Mouse (Mus musculus): Measurements from ENCODE around the gene Wbp2.
"Not testable (repeated sequence)": the region's sequence is repeated elsewhere in the genome, so short reads cannot be mapped to it uniquely, and the experiment has no call there.

Wbp2 gene

DNA sequence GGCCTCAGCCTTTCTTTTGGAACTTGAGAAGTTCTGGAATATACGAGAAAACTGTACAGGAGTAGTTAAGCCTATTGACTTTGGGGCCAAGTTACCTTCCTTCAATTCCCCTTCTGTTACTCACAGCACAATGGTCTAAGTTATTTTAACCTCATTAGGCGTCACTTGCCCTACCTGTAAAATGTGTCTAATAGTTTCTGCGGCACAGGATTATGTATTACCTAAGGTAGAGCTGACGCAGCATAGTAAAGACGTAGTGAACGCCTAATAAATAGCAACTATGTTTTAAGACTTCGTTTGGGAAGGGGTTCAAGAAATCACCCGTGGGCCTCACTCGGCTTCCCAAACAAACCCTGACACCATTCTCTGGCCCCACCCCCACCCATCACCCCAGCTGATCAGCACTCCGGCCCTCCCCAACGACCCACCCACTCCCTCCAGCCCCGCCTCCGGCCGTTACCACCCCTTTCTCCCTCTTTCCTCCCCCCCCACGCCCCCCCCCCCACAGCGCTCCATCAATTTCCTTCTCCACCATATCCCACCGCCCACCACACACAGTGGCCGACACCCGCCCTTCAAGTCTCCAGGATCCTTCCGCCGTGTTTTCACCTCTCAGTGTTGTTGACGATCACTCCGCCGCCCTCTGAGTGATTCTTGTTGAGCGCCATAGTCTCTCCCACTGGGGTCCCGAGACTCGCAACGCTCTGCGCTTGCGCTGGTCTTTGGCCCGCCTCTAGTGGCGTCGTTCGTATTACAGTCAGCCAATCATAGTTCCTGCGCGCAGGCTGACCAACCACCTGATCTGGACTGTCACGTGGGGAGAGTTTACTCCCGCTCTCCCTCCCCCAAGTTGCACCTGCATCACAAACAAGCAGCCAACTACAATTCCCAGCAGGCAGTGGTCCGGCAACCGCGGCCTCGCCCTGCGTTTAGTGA is at the start of gene Wbp2:
TSS of gene Wbp2 (minus strand) at position 738 of the 936 bp plus-strand sequence.
- peak; percentile 99 for DNase-seq (ENCODE audit: low spot score)

DNA sequence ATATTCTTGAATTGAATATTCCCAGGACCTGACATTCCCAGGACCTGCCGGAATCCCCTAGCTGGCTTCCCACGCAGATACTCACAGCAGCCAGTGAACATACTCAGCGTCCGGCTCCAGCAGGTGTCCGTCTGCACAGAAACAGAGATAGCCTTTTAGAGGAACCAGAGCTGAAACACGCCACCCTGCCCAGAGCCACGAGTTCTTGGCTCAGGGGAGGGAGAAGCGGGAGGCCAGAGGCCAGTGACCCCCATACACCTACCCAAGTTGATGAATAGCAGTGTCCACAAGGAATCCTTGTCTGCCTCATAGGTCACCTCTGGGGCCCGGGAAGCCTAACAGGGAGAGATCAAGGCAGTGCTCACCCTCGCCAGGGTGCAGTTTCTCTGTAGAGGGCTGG is 47.4 kb upstream of the Wbp2 start:
- no peak for DNase-seq (ENCODE audit: low spot score)

DNA sequence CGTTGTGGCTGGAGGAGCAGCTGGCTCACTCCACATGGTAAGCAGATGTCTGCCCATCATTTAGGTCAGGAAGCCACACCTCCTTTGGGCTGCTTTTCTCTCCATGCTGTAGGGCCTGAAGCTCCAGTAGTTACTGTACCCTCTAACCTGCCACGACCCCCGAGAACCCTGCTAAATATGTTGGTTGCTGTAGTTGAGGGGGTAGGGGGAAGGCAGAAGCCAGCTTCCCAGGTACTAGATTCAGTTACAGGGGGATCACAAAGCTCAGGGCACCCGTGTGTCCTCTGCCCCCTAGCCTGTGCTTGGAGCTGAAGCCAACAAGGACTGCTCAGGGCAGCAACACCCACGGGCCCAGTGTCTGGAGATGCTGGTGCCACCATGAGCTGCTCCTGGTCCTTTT is 46.7 kb upstream of the Wbp2 start:
- DNase-seq (ENCODE audit: low spot score): no peak

DNA sequence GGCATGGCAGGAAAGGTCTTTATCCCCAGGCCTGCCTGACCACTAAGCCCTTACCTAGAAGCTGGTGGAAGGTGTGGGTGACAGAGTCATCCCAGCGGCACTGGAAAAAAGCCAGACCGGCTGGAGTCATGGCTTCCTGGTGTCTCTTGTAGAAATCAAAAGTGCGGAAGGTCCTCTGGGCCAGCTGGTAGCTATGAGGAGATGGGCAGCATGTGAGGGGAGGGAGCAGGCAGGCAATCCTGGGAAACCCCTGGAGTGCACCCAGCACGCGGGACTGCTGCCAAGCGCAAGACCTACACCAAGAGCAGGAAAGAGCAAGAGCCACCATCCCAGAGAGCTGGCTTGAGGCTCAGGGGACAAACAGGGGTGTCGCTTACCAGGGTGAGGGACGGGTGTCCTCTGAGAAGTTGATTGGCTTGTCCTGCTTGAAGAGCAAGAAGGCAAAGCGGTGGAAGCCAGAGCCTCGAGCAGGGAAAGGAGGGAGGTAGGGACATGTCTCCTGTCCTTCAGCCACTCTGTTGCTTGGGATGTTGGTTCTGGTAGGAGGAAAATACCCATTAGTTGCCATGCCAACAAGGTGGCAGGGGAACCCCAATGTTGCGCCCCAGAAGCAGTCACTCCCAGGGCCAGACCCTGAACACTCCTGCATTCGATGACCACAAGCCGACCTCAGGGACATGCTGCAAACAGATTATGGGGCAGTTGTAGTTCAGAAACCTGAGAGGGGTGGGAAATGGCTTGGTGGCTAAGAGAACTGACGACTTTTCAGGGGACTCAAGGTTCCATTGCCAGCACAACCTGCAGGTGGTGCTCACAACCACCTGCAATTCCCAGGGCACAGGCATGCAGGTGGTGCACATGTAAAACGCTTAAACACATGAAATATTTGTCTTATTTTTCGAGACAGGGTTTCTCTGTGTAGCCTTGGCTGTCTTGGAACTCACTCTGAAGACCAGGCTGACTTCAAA is 45.9 kb upstream of the Wbp2 start:
- no peak for DNase-seq (ENCODE audit: low spot score)

DNA sequence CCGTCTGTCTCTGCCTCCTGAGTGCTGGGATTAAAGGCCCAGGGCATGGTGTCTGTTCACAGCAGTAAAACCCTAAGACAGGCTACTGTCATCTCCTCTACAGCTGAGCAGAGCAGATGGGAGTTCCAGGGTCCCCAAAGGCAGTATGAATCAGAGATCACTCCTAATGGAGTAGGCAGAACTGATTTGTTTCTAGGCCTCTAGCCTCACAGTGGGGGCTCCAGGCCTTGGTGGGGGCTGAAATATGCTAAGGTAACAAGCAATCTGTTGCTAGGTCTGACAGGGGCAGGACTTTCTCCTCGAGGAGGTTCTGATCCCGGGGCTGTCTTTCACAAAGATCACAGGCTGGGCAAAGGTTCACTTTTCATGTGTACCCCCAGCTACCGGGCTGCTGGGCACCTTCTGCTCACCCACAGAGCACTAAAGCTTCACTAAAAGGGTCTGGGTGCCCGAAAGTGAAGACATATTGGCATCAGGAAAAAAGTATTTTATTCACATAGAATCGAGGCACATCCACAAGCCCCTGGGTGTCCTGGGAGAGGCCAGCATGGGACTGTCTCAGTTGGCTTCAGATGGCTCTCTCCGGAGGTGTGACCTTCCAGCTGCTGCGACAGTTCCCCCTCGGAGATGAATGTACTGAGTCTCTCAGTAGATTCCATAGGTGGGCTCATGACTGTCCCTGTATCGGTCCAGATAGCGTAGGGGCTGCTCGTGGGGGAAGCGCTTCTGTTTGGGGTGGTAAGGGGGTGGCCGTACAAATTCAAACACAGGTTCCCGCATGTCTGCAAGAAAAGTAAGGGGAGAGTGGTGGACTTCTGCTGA is 44.8 kb upstream of the Wbp2 start:
- no peak for DNase-seq (ENCODE audit: low spot score)

DNA sequence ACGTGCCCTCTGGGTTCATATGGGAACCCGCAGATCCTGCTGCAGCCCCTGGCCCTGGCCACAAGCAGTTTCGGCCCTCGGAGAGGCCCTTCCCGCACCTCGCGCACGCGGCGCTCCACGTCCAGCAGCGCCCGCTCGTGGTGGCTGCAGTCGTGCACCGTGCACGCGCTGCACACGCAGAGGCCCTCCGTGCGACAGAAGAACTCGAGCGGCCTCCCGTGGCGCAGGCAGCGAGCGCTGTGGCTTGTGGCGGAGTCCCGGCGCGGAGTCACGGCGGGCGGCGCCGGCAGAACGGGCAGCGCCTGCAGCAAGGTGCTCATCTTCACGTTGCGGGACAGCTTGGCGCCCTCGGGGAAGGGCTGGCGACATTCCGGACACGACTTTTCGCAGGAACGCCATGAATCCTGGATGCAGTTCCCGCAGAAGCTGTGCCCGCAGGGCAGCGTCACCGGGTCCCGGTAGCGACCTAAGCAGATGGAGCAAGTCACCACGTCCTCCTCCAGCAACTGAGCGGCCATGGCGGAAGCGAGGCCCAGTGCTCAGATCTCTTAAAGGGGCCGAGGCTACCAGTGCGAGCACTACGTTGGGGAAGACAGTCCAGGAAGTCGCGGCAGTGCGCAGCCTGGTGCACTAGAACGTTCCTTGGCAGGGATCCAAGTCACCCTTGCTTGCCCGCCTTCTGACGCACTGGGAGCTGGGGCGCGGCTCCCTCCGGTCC is 43.9 kb upstream of the Wbp2 start, which contains the start of gene Trim65:
TSS of gene Trim65 (minus strand) at position 641 of the 718 bp plus-strand sequence.
- DNase-seq (ENCODE audit: low spot score): peak; percentile 83

DNA sequence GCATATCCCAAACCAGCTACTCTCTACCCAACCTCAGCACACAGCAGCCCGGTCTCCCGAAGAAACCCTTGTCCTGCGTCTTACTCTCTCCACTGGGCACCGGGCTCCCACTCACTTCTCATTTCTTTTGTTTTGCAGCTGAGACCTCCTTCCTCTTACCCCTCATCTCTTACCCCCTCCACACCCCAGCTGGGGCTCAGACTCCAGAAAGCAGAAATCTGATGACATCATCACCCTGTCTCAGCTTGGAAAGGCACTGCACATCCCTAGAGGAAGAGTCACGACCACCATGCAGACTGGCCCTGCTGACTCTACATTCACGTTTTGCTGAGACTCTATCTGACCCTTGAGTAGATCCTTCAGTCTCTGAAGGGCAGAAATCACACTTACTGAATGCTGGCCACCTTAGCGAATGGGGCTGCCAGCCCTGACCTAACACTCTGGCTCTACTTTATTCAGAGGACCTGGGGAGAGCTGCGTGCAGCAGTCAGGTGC is 43.2 kb upstream of the Wbp2 start:
- no peak for DNase-seq (ENCODE audit: low spot score)

DNA sequence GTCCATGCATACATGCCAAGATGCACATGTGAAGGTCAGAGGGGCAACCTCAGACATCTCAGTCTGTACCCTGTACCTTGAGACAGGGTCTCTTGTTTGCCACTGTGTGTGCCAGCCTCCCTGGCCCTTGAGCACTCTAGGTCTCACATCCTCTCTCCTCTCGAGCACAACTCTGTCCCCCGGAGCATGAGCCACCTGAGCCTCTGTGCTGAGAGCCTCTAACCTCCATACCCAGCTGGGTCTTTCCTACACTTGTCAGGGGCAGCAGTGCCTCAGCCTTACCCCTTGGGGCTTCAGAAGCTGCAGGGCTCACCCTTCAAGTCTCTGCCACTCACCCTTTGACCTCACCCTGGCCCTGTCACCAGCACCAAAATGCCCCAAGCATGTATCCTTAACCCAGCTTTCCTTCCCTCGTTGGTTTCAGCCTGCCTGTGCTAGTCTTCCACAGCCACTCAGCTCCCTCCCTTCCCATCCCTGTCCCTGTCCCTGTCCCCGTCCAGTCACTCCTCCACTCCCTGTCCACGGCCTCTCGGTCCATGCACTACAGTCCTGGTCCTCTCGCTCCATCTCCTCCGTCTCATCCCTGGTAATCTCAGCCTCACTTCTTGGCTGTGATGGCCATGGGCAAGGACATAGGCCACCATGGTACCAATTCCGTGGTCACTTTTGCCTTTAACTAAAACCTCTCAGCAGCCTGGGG is 42.4 kb upstream of the Wbp2 start:
- DNase-seq (ENCODE audit: low spot score): no peak

DNA sequence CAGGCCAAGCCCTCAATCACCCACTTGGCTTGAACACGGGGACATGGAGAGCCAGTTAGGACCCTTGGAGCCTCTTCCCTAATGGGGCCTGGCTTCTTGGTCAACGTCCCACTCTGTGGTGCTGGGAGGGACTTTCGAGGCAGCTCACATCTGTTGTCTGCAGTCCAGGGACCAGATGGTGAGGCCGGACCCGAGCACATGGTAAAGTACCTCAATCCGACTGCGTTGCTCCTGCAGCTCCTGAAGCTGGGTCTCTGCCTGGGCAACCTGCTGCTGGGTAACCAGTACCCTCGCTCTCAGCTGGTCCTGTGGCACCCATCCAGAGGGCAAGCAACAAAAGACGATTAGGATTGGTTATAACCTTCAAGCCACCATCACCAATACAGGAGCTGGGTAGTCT is 41.2 kb upstream of the Wbp2 start:
- DNase-seq (ENCODE audit: low spot score): no peak

DNA sequence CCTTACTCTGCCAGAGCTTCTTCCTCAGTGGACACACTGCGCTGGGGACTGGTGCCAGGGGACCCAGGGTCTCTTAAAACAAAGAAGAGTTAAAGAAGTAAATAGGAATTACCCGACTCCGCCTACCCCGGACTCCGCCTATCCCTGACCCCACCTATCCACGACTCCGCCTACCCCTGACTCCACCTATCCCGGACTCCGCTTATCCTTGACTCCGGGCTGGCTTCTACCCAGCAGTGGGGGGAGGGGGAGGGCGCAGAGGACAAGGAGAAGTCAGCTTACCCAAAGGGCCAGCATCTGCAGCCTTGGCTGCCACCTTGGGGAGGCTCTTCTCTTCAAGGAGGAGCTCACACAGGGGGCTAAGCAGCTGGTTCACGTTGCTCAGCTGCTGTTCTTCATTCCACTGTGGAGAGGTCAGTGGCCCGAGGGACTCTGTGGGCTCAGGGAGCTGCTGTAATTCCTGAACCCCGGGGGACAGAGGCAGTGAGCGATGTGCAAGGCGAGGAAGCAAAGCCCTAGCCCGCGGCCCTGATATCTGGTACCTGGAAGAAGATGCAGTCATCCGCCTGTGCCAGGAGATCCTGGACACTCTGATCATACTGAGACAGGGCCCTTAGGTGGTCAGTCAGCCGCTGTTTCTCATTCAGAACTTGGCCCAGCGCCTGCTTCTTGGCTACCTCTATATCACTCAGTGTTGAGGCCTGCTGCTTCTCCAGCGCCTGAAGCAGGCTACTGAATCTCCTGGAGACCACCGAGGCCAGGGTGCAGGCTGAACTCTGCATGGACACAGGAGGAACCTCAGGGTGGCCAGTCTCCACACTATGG is 40.6 kb upstream of the Wbp2 start, which contains the start of gene Trim47:
TSS of gene Trim47 (minus strand) at position 55 of the 825 bp plus-strand sequence.
- DNase-seq (ENCODE audit: low spot score): peak; percentile 85

DNA sequence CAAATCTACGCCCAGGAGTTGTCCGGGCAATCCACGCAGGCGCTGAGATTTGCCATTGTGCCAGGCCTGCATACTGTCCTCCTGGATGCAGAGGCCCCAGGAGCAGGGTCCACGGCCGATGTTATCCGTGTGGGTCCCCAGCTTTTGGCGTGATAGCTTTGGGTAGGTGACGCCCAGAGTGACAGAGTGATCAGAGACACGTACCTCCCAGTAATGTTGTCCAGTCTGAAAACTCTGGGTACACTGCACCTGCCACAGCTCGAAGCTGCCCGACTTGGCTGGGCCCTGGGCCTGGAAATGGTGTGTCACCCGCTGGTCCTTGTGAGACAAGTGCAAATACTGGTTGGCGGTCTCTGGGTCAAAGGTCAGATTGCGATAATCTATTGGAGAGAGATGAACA is 39.5 kb upstream of the Wbp2 start:
- DNase-seq (ENCODE audit: low spot score): no peak

DNA sequence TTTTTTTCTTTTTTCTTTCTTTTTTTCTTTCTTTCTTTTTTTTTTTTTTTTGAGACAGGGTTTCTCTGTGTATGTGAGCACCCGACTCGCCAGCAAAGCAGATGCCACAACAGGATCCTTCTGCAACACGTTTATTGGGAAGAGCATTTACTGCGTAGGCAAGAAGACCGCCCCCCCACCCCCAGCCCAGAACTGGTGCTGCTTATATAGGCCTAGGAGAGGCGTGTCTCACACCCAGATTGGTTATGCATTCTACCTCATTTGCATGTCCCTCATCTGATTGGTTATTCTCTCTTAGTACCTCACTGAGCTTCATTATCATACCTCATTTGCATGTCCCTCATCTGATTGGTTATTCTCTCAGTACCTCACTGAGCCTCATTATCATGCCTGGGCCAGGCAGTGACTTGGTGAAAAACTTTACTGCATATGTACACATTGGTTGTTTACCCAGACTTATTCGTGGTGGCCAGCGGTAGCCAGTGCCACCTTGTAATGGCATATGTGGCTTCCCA is 35.0 kb upstream of the Wbp2 start:
- DNase-seq (ENCODE audit: low spot score): not testable (repeated sequence)

DNA sequence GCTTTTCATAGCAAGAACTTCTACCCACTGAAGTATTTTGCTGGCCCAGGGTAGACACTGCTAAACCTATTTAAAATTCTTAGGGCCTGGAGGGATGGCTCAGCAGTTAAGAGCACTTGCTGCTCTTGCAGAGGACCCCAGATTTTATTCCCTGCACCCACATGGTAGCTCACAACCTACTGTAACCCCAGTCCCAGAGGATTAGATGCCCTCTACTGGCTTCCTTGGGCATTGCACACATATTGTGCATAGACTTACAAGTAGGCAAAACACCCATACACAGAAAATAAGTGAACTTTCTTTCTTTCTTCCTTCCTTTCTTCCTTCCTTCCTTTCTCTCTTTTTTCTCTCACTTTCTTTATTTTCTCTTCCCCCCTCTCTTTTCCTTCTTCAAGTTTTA is 31.0 kb upstream of the Wbp2 start:
- DNase-seq (ENCODE audit: low spot score): no peak

DNA sequence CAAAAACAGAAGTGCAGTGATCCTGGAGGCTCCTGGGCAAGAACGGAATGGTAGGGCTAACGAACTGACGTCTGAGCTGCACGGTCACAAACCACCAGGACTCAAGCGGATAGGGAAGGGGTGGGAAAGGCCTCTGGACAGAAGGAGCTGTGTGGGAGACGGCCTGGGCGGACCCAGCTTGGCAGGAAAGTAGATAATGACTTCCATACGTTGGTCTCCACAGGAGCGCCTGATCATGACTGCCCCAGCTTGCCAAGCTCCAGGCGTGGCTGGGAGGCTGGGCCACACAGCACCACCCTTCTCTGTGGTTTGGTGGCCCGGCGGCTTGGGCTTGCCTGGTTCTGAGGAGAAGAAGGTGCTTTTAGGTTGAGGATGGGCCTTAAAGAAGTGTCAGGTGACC is 30.4 kb upstream of the Wbp2 start:
- DNase-seq (ENCODE audit: low spot score): no peak

DNA sequence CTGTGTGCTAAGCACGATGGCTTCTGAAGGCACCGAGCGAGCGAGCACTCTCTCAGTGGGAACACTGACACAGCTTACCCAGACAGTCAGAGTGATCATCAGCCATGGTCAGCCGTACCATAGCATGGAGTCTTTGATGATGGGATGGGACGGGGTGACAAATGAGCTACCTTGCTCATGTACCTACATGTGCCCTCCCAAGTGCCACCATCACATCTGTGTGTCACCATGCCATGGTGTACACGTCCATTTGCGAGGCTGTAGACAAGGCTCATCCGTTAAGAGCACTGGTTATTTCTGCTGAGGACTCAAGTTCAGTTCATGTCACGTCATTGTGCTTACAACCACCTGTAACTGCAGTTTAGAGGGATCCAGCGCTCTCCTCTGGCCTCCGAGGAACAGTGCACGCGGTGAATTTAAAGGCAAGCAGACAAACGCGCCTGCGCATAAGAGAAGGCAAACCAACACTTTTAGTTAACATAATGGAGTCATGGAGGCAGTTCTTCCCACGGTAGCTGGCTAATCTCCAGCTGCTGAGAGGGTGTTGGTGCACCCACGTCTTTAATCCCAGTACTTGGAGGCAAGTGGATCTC is 24.9 kb upstream of the Wbp2 start:
- DNase-seq (ENCODE audit: low spot score): no peak

DNA sequence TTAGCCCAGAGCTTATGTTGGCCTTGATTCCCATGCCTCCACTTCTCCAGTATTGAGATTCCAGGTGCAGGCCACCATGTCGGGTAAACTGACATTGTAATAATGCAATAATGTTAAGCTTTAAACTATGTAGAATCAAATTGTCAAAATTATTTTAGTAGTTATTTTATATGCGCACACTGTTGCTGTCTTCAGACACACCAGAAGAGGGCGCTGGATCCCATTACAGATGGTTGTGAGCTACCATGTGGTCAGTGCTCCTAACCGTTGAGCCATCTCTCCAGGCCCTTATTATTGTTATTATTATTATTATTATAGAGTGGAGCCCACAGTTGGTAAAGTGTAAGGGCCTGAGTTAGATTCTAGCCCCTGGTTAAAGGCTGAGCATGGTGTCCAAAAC is 24.3 kb upstream of the Wbp2 start:
- DNase-seq (ENCODE audit: low spot score): no peak

DNA sequence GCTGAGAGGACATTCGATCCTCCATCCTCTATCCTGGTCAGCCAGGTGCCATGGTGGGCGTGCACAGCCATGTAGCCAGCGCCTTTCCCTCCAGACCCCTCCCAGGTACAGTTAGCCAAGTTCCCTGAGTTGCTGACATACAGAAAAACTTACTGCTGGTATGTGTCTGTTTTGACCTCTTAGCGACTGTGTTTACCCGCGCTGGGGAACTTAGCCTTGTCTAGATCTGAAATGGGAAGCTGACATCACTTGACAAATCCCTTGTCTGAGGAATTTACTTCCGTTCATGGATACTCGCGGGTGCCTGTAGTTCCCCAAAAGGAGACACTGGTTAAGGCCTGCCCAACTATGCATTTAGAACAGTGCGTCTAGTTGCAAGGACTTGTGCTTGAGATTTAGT is 23.7 kb upstream of the Wbp2 start:
- DNase-seq (ENCODE audit: low spot score): no peak

DNA sequence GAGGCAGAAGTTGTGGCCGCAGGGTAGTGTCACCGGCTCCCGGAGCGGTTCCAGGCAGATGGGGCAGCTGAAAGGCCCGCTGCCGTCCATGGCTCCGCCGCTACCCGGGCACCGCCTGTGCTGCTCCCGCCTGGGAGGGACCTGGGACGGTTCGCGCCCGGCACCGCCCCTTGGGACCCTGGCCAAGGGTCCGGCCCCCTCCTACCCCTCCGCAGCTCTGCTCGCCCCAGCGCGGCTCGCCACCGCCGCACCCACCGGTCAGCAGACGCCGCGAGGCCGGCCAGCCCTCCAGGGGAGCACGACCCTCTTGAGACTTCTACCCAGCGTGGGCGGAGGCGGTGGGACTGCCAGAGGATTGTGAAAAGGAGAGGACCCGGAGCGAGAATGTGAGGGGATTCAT is 23.3 kb upstream of the Wbp2 start:
- peak; percentile 73 for DNase-seq (ENCODE audit: low spot score)

Measured in ovary, adult 18-20 months (tissue).